Mouse (Mus musculus) liver, embryonic 12.5 days (tissue): ENCODE measurements around the gene Me1. TPM values are rescaled to one million over a fixed set of nuclear protein-coding genes. Genes with fewer than 3 reads are reported as not detected.

Experiments used
- ATAC-seq: fragments of 200-750 bp; cut with Nextera tagmentation; 2 replicates; pipeline ENCODE4 v1.8.0; 2017; ENCODE audit warnings: moderate number of reproducible peaks, mild to moderate bottlenecking, moderate library complexity
- H3K27ac ChIP-seq: fragments of 300-500 bp; sonication (generic); 2 replicates; pipeline ENCODE4 v1.5.1; 2016; ENCODE audit warnings: mild to moderate bottlenecking
- H3K27me3 ChIP-seq: fragments of 300-500 bp; sonication (generic); replicated peaks from 2 replicates; pipeline ENCODE4 v1.6.1; 2016; ENCODE audit warnings: mild to moderate bottlenecking, moderate library complexity
- H3K36me3 ChIP-seq: fragments of 300-500 bp; sonication (generic); 2 replicates; pipeline ENCODE4 v1.6.1; 2016; ENCODE audit warnings: mild to moderate bottlenecking, moderate library complexity
- H3K4me1 ChIP-seq: fragments of 300-500 bp; sonication (generic); 2 replicates; pipeline ENCODE4 v1.6.1; 2016
- H3K4me2 ChIP-seq: fragments of 300-500 bp; sonication (generic); 2 replicates; pipeline ENCODE4 v1.6.1; 2016; ENCODE audit warnings: mild to moderate bottlenecking, moderate library complexity
- H3K4me3 ChIP-seq: fragments of 300-500 bp; sonication (generic); 2 replicates; pipeline ENCODE4 v1.5.1; 2016; ENCODE audit warnings: mild to moderate bottlenecking, moderate library complexity
- H3K9ac ChIP-seq: fragments of 300-500 bp; sonication (generic); 2 replicates; pipeline ENCODE4 v1.6.1; 2016; ENCODE audit warnings: mild to moderate bottlenecking, moderate library complexity
- H3K9me3 ChIP-seq: fragments of 300-500 bp; sonication (generic); replicated peaks from 2 replicates; pipeline ENCODE4 v1.6.1; 2016; ENCODE audit warnings: mild to moderate bottlenecking, moderate library complexity
- WGBS: fragments of 180-500 bp; shearing (Covaris S2); methylation state at CpG from one replicate; pipeline ENCODE4 v1.1.7; 2016; ENCODE audit not compliant: insufficient replicate concordance; 5-methylcytosine and 5-hydroxymethylcytosine counted together
- polyA plus RNA-seq: library from polyadenylated mRNA; unstranded; fragments of >200 nt; fragmentation: Nextera tagmentation; extraction: Ambion mirVana; gene quantifications from 2 replicates; pipeline ENCODE4 v1.2.1, GENCODE M21; 2016

Me1 gene
- polyA plus RNA-seq, 1 experiment from 2014 or later, result 5.2 TPM

DNA sequence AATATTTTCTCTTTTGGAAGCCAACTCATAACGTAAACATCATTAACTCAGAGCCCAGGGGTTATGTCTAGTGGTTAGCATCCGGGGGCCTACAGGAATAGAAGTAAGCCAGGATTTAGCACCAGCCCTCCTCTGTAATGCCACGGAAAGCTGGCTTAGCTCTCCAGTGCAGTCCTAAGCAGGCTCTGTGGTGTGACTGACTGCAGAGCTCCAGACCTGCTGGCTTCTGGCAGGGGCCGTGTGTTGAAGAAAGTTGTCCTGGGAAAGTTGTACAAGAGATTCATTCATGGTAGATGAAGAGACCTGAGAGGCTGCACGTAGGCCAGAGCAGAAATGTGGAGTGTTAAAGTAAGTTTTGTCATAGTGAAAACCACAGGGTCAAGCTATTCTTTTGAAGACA, 5.5 kb upstream of the Me1 start:
- Histone ChIP-seq H3K4me3 (no peak overlapping the region), H3K4me2 (no peak overlapping the region), H3K9me3 (no peaks in the 10 kb centered on the region), H3K4me1 (peaks cover 6% of the 10 kb centered on the region), H3K36me3 (no peaks in the 10 kb centered on the region), H3K9ac (no peak overlapping the region), H3K27ac (no peak overlapping the region), H3K27me3 (no peaks in the 10 kb centered on the region)
- 42% methylated on average over 5 of the region's 5 CpGs for WGBS
- no peak for ATAC-seq

DNA sequence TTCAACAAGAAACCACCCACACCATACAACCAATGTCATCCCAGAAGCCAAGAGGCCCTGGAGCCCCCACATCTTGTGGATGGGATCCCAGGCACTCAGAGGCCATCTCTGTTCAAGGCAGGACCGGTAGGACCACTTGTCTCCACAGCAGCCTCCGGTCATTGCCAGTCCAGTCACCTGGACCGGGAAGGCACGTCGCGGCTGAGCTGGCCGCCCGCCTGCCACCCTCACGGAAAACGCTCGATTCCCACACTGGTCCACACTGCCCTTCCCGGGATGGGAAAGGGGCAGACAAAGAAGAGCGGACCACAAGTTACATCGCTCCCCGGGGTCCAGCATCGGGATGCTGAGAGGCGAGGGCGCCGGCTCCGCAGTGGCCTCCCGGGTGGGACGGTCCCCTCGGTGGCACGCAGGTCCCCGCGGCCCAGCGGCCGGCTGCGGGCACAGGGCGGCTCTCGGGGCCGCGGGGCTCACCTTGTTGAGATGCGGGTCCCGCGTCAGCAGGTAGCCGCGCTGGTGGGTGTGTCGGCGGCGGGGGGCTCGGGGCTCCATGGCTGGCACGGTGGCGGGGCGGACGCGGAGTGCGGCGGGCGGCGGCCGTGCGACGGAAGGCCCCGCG, 445 bp downstream of the Me1 start:
- Histone ChIP-seq H3K9ac (peak overlapping the region; percentile 73), H3K9me3 (no peaks in the 10 kb centered on the region), H3K27me3 (peaks cover 5% of the 10 kb centered on the region), H3K4me1 (peaks cover 8% of the 10 kb centered on the region), H3K36me3 (no peaks in the 10 kb centered on the region), H3K4me3 (peak overlapping the region; percentile 75), H3K4me2 (peak overlapping the region; percentile 99), H3K27ac (no peak overlapping the region)
- 3% methylated on average over 51 of the region's 56 CpGs for WGBS
- peak; percentile 49 for ATAC-seq

GRCm38 (mm10) chr9:86694644-86695043, 1.1 kb downstream of the Me1 start:
- 83% methylated on average over 7 of the region's 7 CpGs for WGBS
- H3K4me2 ChIP-seq, result peak overlapping the region; percentile 99

GRCm38 (mm10) chr9:86693935-86694334, 1.8 kb downstream of the Me1 start:
- Histone ChIP-seq H3K4me1 (peaks cover 8% of the 10 kb centered on the region), H3K36me3 (no peaks in the 10 kb centered on the region), H3K4me2 (no peak overlapping the region), H3K4me3 (no peak overlapping the region), H3K27me3 (peaks cover 5% of the 10 kb centered on the region), H3K9ac (no peak overlapping the region), H3K9me3 (no peaks in the 10 kb centered on the region), H3K27ac (no peak overlapping the region)
- ATAC-seq, result no peak
- WGBS, result 83% methylated on average over 6 of the region's 6 CpGs

More at GRCm38 (mm10) chr9:86694644-86695043, 1.1 kb downstream of the Me1 start:
- Histone ChIP-seq H3K9me3 (no peaks in the 10 kb centered on the region), H3K27ac (no peak overlapping the region), H3K36me3 (no peaks in the 10 kb centered on the region), H3K9ac (no peak overlapping the region), H3K27me3 (peaks cover 5% of the 10 kb centered on the region), H3K4me3 (no peak overlapping the region), H3K4me1 (peaks cover 8% of the 10 kb centered on the region)
- ATAC-seq, result no peak

DNA sequence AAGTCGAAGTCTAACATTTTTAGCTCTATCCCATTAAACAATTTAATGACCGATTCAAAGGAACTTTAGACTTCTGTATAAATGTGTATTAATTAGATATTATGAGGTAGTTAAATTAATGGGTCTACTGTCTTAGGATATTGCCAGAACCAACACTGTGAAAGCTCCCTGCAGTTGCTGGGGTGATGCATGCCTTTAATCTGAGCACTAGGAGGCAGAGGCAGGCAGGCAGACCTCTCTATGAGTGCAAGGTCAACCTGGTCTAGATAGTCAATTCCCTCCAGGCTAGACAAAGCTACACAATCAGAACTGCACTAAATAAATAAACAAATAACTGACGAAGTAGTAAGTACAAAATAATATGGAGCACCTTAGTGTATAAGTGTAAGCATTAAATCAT, 3.1 kb downstream of the Me1 start:
- no peak for ATAC-seq
- H3K4me2 ChIP-seq, result no peak overlapping the region
- no peak overlapping the region for H3K9ac ChIP-seq
- no peak overlapping the region for H3K27ac ChIP-seq
- H3K4me1 ChIP-seq, result peaks cover 8% of the 10 kb centered on the region
- H3K4me3 ChIP-seq, result no peak overlapping the region
- no peaks in the 10 kb centered on the region for H3K36me3 ChIP-seq
- no peaks in the 10 kb centered on the region for H3K9me3 ChIP-seq
- 65% methylated on average over 3 of the region's 3 CpGs for WGBS
- peaks cover 5% of the 10 kb centered on the region for H3K27me3 ChIP-seq

GRCm38 (mm10) chr9:86692251-86692650, 3.5 kb downstream of the Me1 start:
- Histone ChIP-seq H3K4me3 (no peak overlapping the region), H3K9ac (no peak overlapping the region), H3K27ac (no peak overlapping the region), H3K36me3 (no peaks in the 10 kb centered on the region), H3K27me3 (peaks cover 5% of the 10 kb centered on the region), H3K9me3 (no peaks in the 10 kb centered on the region), H3K4me1 (peaks cover 8% of the 10 kb centered on the region), H3K4me2 (no peak overlapping the region)
- WGBS, result 81% methylated on average over 5 of the region's 5 CpGs
- no peak for ATAC-seq

DNA sequence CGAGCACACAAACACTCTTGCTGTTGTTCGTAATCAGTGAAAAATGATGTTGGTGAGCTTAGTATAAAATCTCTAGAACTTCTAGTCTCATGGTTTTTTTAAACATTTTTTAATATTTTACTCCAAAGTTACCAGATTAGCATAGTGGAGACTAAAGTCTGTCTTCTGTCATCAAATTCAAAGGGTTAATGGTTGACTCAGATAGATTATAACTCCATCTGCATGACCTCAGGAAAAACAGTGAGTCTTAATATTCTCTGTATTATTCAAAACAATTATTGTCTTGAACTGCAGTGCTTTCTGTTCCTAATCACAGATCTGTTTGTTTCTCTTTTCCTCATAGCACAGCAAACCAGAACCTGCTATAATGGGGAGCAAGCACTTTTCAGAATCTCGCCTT, 4.7 kb downstream of the Me1 start:
- 82% methylated on average over 3 of the region's 3 CpGs for WGBS
- Histone ChIP-seq H3K27ac (no peak overlapping the region), H3K27me3 (peaks cover 5% of the 10 kb centered on the region), H3K4me1 (peaks cover 5% of the 10 kb centered on the region), H3K9ac (no peak overlapping the region), H3K4me2 (no peak overlapping the region), H3K36me3 (no peaks in the 10 kb centered on the region), H3K4me3 (no peak overlapping the region), H3K9me3 (no peaks in the 10 kb centered on the region)
- no peak for ATAC-seq

- no peak for ATAC-seq
- no peaks in the 10 kb centered on the region for H3K27me3 ChIP-seq
- no peak overlapping the region for H3K9ac ChIP-seq
- no peak overlapping the region for H3K4me3 ChIP-seq
- H3K27ac ChIP-seq, result no peak overlapping the region
- no peaks in the 10 kb centered on the region for H3K36me3 ChIP-seq
- H3K4me1 ChIP-seq, result 0 out of 2 replicates have a peak, but pooled peaks cover 5% of the 10 kb centered on the region
- no peaks in the 10 kb centered on the region for H3K9me3 ChIP-seq
- no peak overlapping the region for H3K4me2 ChIP-seq
- 67% methylated on average over 8 of the region's 8 CpGs for WGBS
These were observed 12.0 kb downstream of the Me1 start for GRCm38 (mm10) chr9:86683713-86684209.

- no peak overlapping the region for H3K27ac ChIP-seq
- H3K9ac ChIP-seq, result no peak overlapping the region
- H3K36me3 ChIP-seq, result no peaks in the 10 kb centered on the region
- 74% methylated on average over 6 of the region's 6 CpGs for WGBS
- no peaks in the 10 kb centered on the region for H3K27me3 ChIP-seq
- no peak overlapping the region for H3K4me3 ChIP-seq
- 0 out of 2 replicates have a peak, but pooled peaks cover 5% of the 10 kb centered on the region for H3K4me1 ChIP-seq
- H3K9me3 ChIP-seq, result no peaks in the 10 kb centered on the region
- no peak for ATAC-seq
- no peak overlapping the region for H3K4me2 ChIP-seq
These were observed 12.9 kb downstream of the Me1 start for GRCm38 (mm10) chr9:86682844-86683243.

GRCm38 (mm10) chr9:86682278-86682677, 13.5 kb downstream of the Me1 start:
- no peaks in the 10 kb centered on the region for H3K9me3 ChIP-seq
- H3K27me3 ChIP-seq, result no peaks in the 10 kb centered on the region
- no peak overlapping the region for H3K4me2 ChIP-seq
- ATAC-seq, result no peak
- no peaks in the 10 kb centered on the region for H3K36me3 ChIP-seq
- 74% methylated on average over 4 of the region's 4 CpGs for WGBS
- H3K4me1 ChIP-seq, result 0 out of 2 replicates have a peak, but pooled peaks cover 5% of the 10 kb centered on the region
- H3K9ac ChIP-seq, result no peak overlapping the region
- H3K27ac ChIP-seq, result no peak overlapping the region
- H3K4me3 ChIP-seq, result no peak overlapping the region

DNA sequence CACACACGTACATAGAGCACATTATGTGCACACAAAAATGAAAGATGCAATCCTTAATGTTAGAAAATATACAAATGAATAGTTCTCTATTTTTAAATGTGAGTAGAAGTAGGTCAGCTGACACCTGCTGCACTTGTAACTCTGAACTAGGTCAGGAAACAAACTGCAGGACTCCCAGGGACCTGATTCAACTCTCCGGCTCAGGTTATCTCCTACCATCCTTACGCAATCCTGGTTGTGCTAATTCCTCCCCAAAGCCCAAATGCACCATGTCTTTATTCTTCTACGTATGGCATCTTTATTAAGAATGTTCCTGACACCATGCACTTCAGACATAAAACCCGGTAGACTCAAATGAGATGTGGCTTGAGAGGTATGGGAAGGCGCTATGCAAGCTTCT, 15.3 kb downstream of the Me1 start:
- H3K36me3 ChIP-seq, result no peaks in the 10 kb centered on the region
- H3K27ac ChIP-seq, result no peak overlapping the region
- no peak overlapping the region for H3K4me3 ChIP-seq
- H3K4me2 ChIP-seq, result no peak overlapping the region
- H3K9me3 ChIP-seq, result no peaks in the 10 kb centered on the region
- ATAC-seq, result no peak
- H3K4me1 ChIP-seq, result 0 out of 2 replicates have a peak, but pooled peaks cover 5% of the 10 kb centered on the region
- no peak overlapping the region for H3K9ac ChIP-seq
- no peaks in the 10 kb centered on the region for H3K27me3 ChIP-seq
- 74% methylated on average over 6 of the region's 6 CpGs for WGBS

GRCm38 (mm10) chr9:86679843-86680417, 15.8 kb downstream of the Me1 start:
- Histone ChIP-seq H3K4me2 (no peak overlapping the region), H3K27ac (no peak overlapping the region), H3K4me3 (no peak overlapping the region), H3K9me3 (no peaks in the 10 kb centered on the region), H3K36me3 (no peaks in the 10 kb centered on the region), H3K27me3 (no peaks in the 10 kb centered on the region), H3K4me1 (0 out of 2 replicates have a peak, but pooled peaks cover 5% of the 10 kb centered on the region), H3K9ac (no peak overlapping the region)
- WGBS, result 79% methylated on average over 11 of the region's 11 CpGs
- ATAC-seq, result no peak
